Mouse (Mus musculus) brain, embryonic 14.5 days (tissue): Measurements from ENCODE around the gene Ascc3.

Experiments used
- CTCF ChIP-seq: fragments of 200-500 bp; IDR thresholded peaks from 2 replicates; pipeline ENCODE4 v1.5.1; 2012; ENCODE audit warnings: inconsistent platforms, mild to moderate bottlenecking, moderate library complexity, borderline replicate concordance; ENCODE audit not compliant: insufficient read depth, insufficient read length; ENCODE audit errors: extremely low read depth
- POLR2A ChIP-seq: fragments of 200-500 bp; IDR thresholded peaks from 2 replicates; pipeline ENCODE4 v1.6.1; 2012; ENCODE audit warnings: mild to moderate bottlenecking, inconsistent platforms, borderline replicate concordance; ENCODE audit not compliant: poor library complexity, insufficient read depth, insufficient read length, severe bottlenecking; ENCODE audit errors: extremely low read depth

- TF ChIP-seq CTCF (no peak), POLR2A (no peak)
Observed at GRCm38 (mm10) chr10:50625874-50626273, 33.4 kb downstream of the Ascc3 start.
